Mouse (Mus musculus): ENCODE measurements around the gene Slc22a27. TPM values are rescaled to one million over a fixed set of nuclear protein-coding genes. Genes with fewer than 3 reads are reported as not detected.
"Not testable (repeated sequence)": the region's sequence is repeated elsewhere in the genome, so short reads cannot be mapped to it uniquely, and the experiment has no call there.

The Slc22a27 gene
- total RNA-seq (2021): not detected
- long read RNA-seq, experiment 1: 0 reads
- long read RNA-seq, experiment 2: 0 reads

- DNase-seq: not testable (repeated sequence)
Measured at GRCm38 (mm10) chr19:7965927-7966326, at the start of gene Slc22a27. TSS of gene Slc22a27 (minus strand) at chr19:7966027.

- DNase-seq: not testable (repeated sequence)
Measured at GRCm38 (mm10) chr19:8011596-8011995, 45.8 kb upstream of the Slc22a27 start.

- DNase-seq: not testable (repeated sequence)
Measured at GRCm38 (mm10) chr19:8009086-8009485, 43.3 kb upstream of the Slc22a27 start.

- no peak for DNase-seq
Measured at GRCm38 (mm10) chr19:7968703-7969102, 2.9 kb upstream of the Slc22a27 start.

- DNase-seq: not testable (repeated sequence)
Measured at GRCm38 (mm10) chr19:7966550-7966949, 723 bp upstream of the Slc22a27 start.

- DNase-seq: peak; percentile 2
Measured at GRCm38 (mm10) chr19:7939391-7939790, 26.4 kb downstream of the Slc22a27 start.

GRCm38 (mm10) chr19:7876626-7877025 is 89.2 kb downstream of the Slc22a27 start:
- DNase-seq: no peak

GRCm38 (mm10) chr19:7829851-7830250 is 136.0 kb downstream of the Slc22a27 start:
- no peak for DNase-seq

Small RNA genes lying within 50 kb of the gene (microRNA-seq; reads per million reads assigned to microRNA genes)
- 0 reads per million in 2 experiments for gene Gm24951

Other genes starting within 250 kb of the Slc22a27 start
- gene Slc22a26, start 163.4 kb downstream of the Slc22a27 start, total RNA-seq (2021): not detected
- gene Slc22a28, start 166.0 kb upstream of the Slc22a27 start, total RNA-seq (2021): not detected

All from gastrocnemius, postnatal 10 days (tissue).